Mouse (Mus musculus) liver, embryonic 14.5 days (tissue): ENCODE measurements at regions not wholly inside any gene's neighbourhood (a gene's known extent, or its start where the extent isn't known, plus 50 kb on each side); places are given as distances from the start of the nearest gene placed in this dataset.

ENCODE experiments used
- ATAC-seq: fragments of 200-750 bp; cut with Nextera tagmentation; 2 replicates; pipeline ENCODE4 v1.8.0; 2017; ENCODE audit warnings: moderate number of reproducible peaks, mild to moderate bottlenecking, moderate library complexity; ENCODE audit not compliant: insufficient read depth
- DNase-seq, 3 experiments: peaks; one replicate each; pipeline ENCODE4 v3.0.0-alpha.2; 2012 to 2013; ENCODE audit warnings: low read depth in 3 of 3, low spot score in 3 of 3
- H3K27ac ChIP-seq: fragments of 300-500 bp; sonication (generic); 2 replicates; pipeline ENCODE4 v1.5.1; 2014; ENCODE audit warnings: moderate library complexity, mild to moderate bottlenecking, control low read depth, inconsistent platforms
- H3K27me3 ChIP-seq: fragments of 300-500 bp; sonication (generic); 2 replicates; pipeline ENCODE4 v1.6.1; 2014; ENCODE audit warnings: mild to moderate bottlenecking, low read length, moderate library complexity; ENCODE audit not compliant: control insufficient read depth, insufficient read depth
- H3K36me3 ChIP-seq: fragments of 300-500 bp; sonication (generic); replicated peaks from 2 replicates; pipeline ENCODE4 v1.6.1; 2014; ENCODE audit warnings: low read depth; ENCODE audit not compliant: control insufficient read depth, insufficient read depth
- H3K4me1 ChIP-seq, 2 experiments: fragments of 200-500 bp in 1 of 2; fragments of 300-500 bp in 1 of 2; sonication (generic) in 1 of 2; replicated peaks; 2 replicates each; pipeline ENCODE4 v1.6.1; 2012 to 2014; ENCODE audit warnings: antibody characterized with exemption in 1 of 2, inconsistent platforms in 1 of 2, low read length in 1 of 2; ENCODE audit not compliant: control insufficient read depth in 2 of 2, insufficient read depth in 2 of 2
- H3K4me2 ChIP-seq: fragments of 300-500 bp; sonication (generic); 2 replicates; pipeline ENCODE4 v1.6.1; 2014; ENCODE audit warnings: low read depth, mild to moderate bottlenecking, control low read depth, moderate library complexity
- H3K4me3 ChIP-seq, 2 experiments: fragments of 200-500 bp in 1 of 2; fragments of 300-500 bp in 1 of 2; sonication (generic) in 1 of 2; 2 replicates each; pipeline ENCODE4 v1.5.1; 2012 to 2014; ENCODE audit warnings: low read depth in 2 of 2, low read length in 2 of 2, mild to moderate bottlenecking in 2 of 2, control low read depth in 1 of 2, inconsistent platforms in 1 of 2, moderate library complexity in 1 of 2; ENCODE audit not compliant: insufficient read depth in 1 of 2
- H3K9ac ChIP-seq: fragments of 300-500 bp; sonication (generic); replicated peaks from 2 replicates; pipeline ENCODE4 v1.6.1; 2014; ENCODE audit warnings: mild to moderate bottlenecking, control low read depth, moderate library complexity
- H3K9me3 ChIP-seq: fragments of 300-500 bp; sonication (generic); 2 replicates; pipeline ENCODE4 v1.6.1; 2016; ENCODE audit warnings: low read length, mixed read lengths; ENCODE audit not compliant: control insufficient read depth
- CTCF ChIP-seq: IDR thresholded peaks from 2 replicates; pipeline ENCODE4 v1.5.1; 2016; ENCODE audit warnings: antibody characterized with exemption, low read depth, control low read depth
- EP300 ChIP-seq: IDR thresholded peaks from 2 replicates; pipeline ENCODE4 v1.6.1; 2016; ENCODE audit warnings: antibody characterized with exemption, low read depth
- WGBS: fragments of 180-500 bp; shearing (Covaris S2); extraction: QIAGEN DNeasy Blood & Tissue Kit; methylation state at CpG from one replicate; pipeline ENCODE4 v1.1.7; 2014; ENCODE audit not compliant: insufficient replicate concordance; 5-methylcytosine and 5-hydroxymethylcytosine counted together

DNA sequence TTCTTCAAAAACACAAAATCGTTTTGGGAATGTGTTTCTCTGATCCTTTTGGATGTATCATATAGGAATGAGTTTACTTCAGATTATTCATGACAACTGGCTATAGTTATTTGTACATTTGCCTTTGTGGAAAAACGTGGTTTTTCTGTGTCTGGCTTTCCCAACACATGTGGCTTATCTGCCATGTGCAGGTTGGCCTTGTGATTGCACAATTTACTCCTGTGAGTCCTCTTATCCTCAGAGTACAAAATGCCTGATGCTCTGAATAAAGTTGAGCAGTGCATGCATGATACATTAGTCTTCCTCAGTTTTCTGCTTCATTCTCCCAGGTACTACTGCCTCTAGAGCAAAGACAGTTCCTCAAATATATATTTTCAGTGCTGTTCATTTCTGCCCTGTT, 881.6 kb downstream of the Lrfn5 start:
- Histone ChIP-seq H3K27ac (no peak overlapping the region), H3K4me2 (no peak overlapping the region), H3K9me3 (no peaks in the 10 kb centered on the region), H3K27me3 (no peaks in the 10 kb centered on the region), H3K4me1 (no peaks in the 10 kb centered on the region), H3K4me3 (no peak overlapping the region), H3K36me3 (no peaks in the 10 kb centered on the region), H3K9ac (no peak overlapping the region)
- WGBS, result 27% methylated on average over 2 of the region's 2 CpGs
- DNase-seq (no peak), ATAC-seq (no peak)
- TF ChIP-seq EP300 (no peak), CTCF (no peak)

GRCm38 (mm10) chr12:62428692-62429091, 905.7 kb downstream of the Lrfn5 start:
- Histone ChIP-seq H3K9ac (no peak overlapping the region), H3K4me1 (no peaks in the 10 kb centered on the region), H3K27me3 (no peaks in the 10 kb centered on the region), H3K4me3 (no peak overlapping the region), H3K4me2 (no peak overlapping the region), H3K36me3 (no peaks in the 10 kb centered on the region), H3K9me3 (no peaks in the 10 kb centered on the region), H3K27ac (no peak overlapping the region)
- 39% methylated on average over 2 of the region's 2 CpGs for WGBS
- no peak for DNase-seq
- ATAC-seq, result no peak
- TF ChIP-seq EP300, result no peak

- TF ChIP-seq CTCF (no peak), EP300 (no peak)
- H3K4me1 ChIP-seq, result no peaks in the 10 kb centered on the region
- DNase-seq (no peak), ATAC-seq (no peak)
- no peaks in the 10 kb centered on the region for H3K9me3 ChIP-seq
- no peak overlapping the region for H3K4me3 ChIP-seq
- no peaks in the 10 kb centered on the region for H3K36me3 ChIP-seq
- H3K27ac ChIP-seq, result no peak overlapping the region
- no peak overlapping the region for H3K4me2 ChIP-seq
- H3K27me3 ChIP-seq, result no peaks in the 10 kb centered on the region
- 47% methylated on average over 1 of the region's 1 CpGs for WGBS
- no peak overlapping the region for H3K9ac ChIP-seq
Observed at GRCm38 (mm10) chr12:62450618-62451017, 927.7 kb downstream of the Lrfn5 start.

DNA sequence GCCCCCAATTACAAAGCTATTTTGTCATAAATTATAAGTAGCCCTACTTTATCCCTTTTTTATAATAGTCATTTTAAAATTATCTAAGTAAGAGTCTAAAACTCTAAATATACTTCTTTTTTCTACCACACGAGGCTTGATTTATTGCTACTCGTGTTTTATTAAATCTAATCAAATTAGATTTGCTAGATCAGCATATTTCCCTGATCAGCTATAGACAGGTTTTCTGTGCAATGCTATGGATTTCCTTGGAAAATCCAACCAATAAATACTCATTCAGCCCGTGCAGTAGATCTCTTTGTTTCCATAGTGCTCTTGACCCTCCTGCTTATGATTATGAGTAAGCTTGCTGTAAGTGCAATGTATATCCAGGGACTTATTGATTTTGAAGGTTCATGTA, 960.4 kb downstream of the Lrfn5 start:
- no peak for DNase-seq
- H3K4me1 ChIP-seq, result no peaks in the 10 kb centered on the region
- no peaks in the 10 kb centered on the region for H3K36me3 ChIP-seq
- TF ChIP-seq CTCF, result no peak
- no peak for TF ChIP-seq EP300
- H3K27me3 ChIP-seq, result no peaks in the 10 kb centered on the region
- WGBS, result 55% methylated on average over 3 of the region's 3 CpGs
- H3K4me3 ChIP-seq, result no peak overlapping the region
- H3K27ac ChIP-seq, result no peak overlapping the region
- H3K9ac ChIP-seq, result no peak overlapping the region
- ATAC-seq, result no peak
- H3K9me3 ChIP-seq, result no peaks in the 10 kb centered on the region
- H3K4me2 ChIP-seq, result no peak overlapping the region

- Histone ChIP-seq H3K27me3 (no peaks in the 10 kb centered on the region), H3K4me3 (no peak overlapping the region), H3K9me3 (no peaks in the 10 kb centered on the region), H3K36me3 (no peaks in the 10 kb centered on the region), H3K9ac (no peak overlapping the region), H3K27ac (no peak overlapping the region), H3K4me2 (no peak overlapping the region), H3K4me1 (no peaks in the 10 kb centered on the region)
- no peak for DNase-seq
- TF ChIP-seq CTCF (no peak), EP300 (no peak)
- 39% methylated on average over 1 of the region's 1 CpGs for WGBS
- no peak for ATAC-seq
Observed at GRCm38 (mm10) chr12:62528524-62528923, 1005.6 kb downstream of the Lrfn5 start.

DNA sequence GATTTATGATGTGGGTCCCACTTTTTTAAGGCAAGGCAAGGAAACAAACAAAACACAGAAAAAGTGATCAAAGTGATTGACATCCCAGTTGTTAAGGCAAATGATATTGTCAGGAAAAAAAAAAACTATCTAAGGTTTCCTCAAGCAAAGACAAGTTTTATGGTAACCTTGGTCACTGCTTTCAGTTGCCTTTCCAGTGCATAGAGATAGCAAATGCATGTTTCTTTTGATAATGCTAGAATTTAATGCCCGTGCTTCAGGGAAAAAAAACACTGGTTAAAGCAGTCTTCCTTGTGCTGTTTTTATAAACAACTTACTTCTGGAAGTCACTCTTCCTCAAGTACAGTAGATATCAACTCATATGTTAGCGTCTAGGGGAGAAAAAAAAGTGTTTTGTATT, 1029.4 kb downstream of the Lrfn5 start:
- Histone ChIP-seq H3K4me3 (no peak overlapping the region), H3K4me1 (no peaks in the 10 kb centered on the region), H3K27ac (no peak overlapping the region), H3K4me2 (no peak overlapping the region), H3K9ac (no peak overlapping the region), H3K27me3 (no peaks in the 10 kb centered on the region), H3K36me3 (no peaks in the 10 kb centered on the region), H3K9me3 (no peaks in the 10 kb centered on the region)
- TF ChIP-seq EP300 (no peak), CTCF (no peak)
- WGBS, result 28% methylated on average over 2 of the region's 2 CpGs
- ATAC-seq (no peak), DNase-seq (no peak)
